Mouse (Mus musculus) bone marrow macrophage, adult 2 months (primary cell): ENCODE results near the gene Fam174b.

ENCODE experiments used
- CTCF ChIP-seq: IDR thresholded peaks from 2 replicates; pipeline ENCODE4 v1.5.1; 2012; ENCODE audit warnings: low read depth, mild to moderate bottlenecking, low read length, moderate library complexity
- POLR2A ChIP-seq: IDR thresholded peaks from 2 replicates; pipeline ENCODE4 v1.6.1; 2012; ENCODE audit warnings: mild to moderate bottlenecking, low read depth, low read length, borderline replicate concordance

- TF ChIP-seq POLR2A (no peak), CTCF (no peak)
Measured at GRCm38 (mm10) chr7:73746836-73747235, 6.7 kb downstream of the Fam174b start.
